Mouse (Mus musculus) spleen, postnatal 14 days (tissue): Measurements from ENCODE around the gene Ift20.

Experiments used
- DNase-seq, 2 experiments: peaks; one replicate each; pipeline ENCODE4 v3.0.0; 2021 to 2022; ENCODE audit warnings: low spot score in 2 of 2

Gene Ift20

GRCm38 (mm10) chr11:78536080-78536689 is at the start of gene Ift20, which contains the start of gene Tnfaip1:
Gene Ift20 (plus strand): TSS chr11:78536361.
Gene Tnfaip1 (minus strand): TSS chr11:78536332.
- DNase-seq, result peak; percentile 90 to 94

- DNase-seq, result peak in 1 of 2 experiments; percentile 42
These were observed 48.0 kb upstream of the Ift20 start for GRCm38 (mm10) chr11:78488168-78488567.

DNA sequence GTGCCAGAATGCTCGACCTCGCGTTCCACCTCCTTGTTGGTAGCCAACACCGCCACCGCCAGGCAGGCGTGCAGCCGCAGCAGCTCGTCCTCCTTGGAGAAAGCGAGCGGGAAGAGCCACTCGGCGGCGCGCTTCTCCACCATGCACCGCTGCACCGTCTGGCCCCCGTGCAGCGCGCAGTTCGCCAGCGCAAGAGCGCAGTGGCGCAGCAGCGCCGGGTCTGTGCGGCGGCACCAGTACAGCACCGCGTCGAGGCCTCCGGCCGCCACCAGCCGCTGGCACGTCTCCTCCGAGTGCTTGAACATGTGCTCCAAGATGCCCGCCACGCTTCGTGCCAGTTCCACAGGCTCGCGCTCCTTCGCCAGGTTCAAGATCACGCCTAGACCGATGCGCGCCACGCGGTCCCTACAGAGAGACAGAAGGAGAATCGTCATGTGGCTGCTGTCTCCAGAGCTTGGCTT is 45.4 kb upstream of the Ift20 start:
- no peak for DNase-seq

- no peak for DNase-seq
These were observed 40.3 kb upstream of the Ift20 start for GRCm38 (mm10) chr11:78495904-78496303.

DNA sequence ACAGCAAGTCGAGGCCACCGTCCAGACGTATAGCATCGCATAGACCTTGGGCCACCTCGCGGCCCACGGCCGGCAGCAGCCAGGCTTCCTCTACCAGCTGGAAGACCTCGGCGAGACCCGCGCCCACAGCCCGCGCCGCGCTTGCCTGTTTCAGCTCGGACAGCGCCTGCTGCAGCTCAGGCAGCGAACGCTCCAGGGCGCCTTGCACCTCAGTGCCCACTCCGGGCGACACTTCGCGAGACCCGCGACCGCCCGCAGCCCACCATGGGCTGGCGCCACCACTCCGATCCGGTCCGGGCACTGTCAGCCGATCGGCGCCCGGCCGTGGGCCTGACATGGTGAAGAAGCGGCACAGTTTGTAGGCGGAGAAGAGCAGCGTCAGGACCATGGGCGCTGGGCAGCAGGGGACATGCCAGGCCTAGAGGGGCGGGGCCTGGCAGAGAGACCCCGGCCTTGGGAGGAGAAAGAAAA is 39.1 kb upstream of the Ift20 start:
- no peak for DNase-seq

DNA sequence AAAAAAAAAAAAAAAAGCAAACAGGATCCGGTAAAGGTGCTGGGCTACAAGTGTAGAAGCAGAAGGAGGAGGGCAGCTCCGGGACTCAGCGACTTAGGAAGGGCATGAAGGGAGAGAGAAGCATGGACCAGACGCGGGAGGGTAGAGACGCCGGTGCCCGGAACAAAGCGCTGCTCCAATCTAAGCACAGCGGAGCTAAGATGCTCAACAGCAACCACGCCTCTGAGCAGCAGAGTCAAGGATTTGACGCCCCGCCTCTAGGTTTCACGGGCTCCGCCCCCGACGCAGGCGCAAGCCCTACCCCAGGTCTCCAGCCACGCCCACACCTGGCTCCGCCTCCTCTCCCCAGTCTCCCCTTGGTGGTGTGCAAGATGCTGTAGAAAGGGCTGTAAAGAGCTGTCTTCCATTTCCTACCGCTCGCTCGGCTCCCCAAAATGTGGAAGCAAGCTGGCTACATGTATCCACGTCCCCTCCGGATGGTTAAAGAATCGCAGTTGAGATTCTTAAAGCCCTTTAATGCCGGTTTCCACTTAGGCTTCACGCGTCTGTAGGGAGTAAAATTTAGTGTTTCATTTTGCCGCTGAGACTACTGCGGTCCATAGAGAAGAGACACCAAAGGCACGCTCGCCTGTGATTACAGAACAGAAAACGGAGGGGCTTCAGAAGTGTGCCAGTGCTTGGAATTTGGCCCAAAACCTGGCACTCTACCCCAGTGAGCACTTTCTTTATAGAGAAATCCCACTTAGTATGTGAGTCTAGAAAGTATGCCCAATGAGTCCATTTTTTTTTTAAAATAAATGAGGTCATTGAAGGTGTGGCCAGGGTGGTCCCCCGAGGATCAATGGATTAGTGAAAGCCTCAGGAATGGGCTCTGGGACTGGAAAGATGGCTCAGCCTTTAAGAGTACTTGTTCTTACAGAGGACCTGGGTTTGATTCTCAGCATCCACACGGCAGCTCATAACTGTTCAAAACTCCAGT is 38.3 kb upstream of the Ift20 start, which contains the start of gene Sarm1:
Gene Sarm1 (minus strand): TSS at position 211 of the 979 bp plus-strand sequence.
- DNase-seq, result peak; percentile 88 to 92

GRCm38 (mm10) chr11:78499004-78499403 is 37.2 kb upstream of the Ift20 start, which contains the start of gene Vtn:
Gene Vtn (plus strand): TSS chr11:78499091.
- DNase-seq, result no peak

GRCm38 (mm10) chr11:78499543-78499942 is 36.6 kb upstream of the Ift20 start:
- DNase-seq, result no peak

- DNase-seq, result no peak
These were observed 35.4 kb upstream of the Ift20 start for GRCm38 (mm10) chr11:78500623-78501202.

DNA sequence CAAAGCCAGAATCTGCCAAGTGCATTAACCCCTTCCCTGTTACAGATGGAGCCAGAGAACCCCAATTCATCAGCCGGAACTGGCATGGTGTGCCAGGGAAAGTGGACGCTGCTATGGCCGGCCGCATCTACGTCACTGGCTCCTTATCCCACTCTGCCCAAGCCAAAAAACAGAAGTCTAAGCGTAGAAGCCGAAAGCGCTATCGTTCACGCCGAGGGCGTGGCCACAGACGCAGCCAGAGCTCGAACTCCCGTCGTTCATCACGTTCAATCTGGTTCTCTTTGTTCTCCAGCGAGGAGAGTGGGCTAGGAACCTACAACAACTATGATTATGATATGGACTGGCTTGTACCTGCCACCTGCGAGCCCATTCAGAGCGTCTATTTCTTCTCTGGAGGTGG is 34.6 kb upstream of the Ift20 start:
- no peak for DNase-seq

DNA sequence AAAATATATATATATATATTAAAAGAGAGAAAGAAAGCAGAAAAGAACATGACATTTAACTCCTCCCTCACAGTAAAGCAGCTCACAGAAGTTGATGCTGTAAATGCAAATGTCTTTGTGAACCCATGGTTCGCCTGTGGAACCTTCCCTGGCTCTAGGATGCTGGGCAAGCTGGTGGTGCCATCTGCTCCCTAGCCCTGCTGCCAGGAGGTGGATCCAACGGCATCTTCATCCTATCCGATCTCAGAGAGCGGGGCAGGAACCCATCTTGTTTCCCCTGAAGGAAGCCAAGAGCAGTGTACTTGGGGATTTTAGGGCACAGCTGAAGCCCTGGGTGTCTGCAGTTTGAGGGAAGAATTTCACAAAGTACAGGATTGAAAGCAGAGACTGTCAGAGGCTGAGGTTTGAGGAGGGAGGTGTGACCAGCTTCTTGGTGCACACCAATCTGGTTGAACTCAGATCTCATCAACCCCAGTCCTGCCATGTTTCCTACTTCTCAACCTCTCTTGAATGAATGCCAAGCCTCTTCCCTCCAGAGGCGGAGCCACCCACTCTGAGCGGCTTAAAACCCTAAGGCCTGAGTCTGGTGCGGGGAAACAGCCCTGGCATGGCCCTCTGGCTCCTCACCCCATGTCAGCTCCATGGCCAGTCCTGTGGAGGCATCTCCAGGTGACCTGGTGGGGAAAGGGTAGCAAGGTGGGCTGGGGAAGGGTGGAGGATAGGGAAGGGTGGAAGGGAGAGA is 33.1 kb upstream of the Ift20 start, which contains the start of gene Sebox:
Gene Sebox (plus strand): TSS at position 539 of the 742 bp plus-strand sequence.
- DNase-seq, result no peak

GRCm38 (mm10) chr11:78505430-78505829 is 30.7 kb upstream of the Ift20 start:
- DNase-seq, result no peak

DNA sequence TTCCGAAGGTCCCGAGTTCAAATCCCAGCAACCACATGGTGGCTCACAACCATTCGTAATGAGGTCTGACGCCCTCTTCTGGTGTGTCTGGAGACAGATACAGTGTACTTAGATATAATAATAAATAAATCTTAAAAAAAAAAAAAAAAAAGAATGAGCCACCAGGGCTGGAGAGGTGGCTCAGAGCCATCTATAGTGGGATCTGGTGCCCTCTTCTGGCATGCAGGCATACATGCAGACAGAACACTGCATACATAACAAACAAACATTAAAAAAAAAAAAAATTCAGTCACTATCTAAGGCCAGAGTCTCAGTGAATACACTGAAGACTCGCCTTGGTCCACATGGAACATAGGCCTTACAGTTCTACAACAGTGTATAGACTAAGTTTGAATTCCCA is 27.0 kb upstream of the Ift20 start:
- DNase-seq, result no peak

GRCm38 (mm10) chr11:78512025-78512957 is 23.9 kb upstream of the Ift20 start, which contains the start of the genes Tmem199 and Poldip2:
Gene Tmem199 (minus strand): TSS chr11:78512172.
Gene Poldip2 (plus strand): TSS chr11:78512193.
- DNase-seq, result peak; percentile 71 to 82

DNA sequence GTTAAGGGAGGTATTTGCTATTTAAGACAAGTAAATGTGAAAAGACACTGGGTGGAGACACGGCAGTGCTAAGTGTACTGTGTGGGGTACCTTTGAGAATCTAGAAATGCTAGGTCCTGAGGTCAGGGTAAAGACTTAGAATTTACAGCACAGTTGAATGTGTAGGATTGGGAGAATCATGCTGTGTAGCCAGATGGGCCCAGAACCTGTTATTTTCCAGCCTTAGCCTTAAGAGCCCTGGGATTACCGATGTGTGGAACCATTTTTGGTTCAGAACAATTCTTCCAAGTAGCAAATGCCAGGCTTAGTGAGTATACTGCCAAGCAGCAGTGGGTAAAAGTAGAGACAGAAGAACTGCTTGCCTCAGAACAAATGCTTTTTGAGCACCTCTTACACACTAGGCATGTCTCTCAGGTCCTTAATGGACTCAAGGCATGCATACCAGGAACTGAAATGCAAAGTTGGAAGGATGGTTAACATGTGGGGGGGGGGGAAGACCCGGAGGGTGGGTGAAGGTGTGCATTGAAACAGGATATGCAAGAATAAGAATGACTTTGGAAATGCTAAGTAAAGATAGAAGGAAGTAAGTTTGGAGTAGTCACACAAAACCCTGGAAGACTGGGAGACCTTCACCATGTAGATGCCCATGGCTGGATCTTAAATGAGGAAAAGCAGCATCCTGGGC is 22.9 kb upstream of the Ift20 start:
- DNase-seq, result no peak

DNA sequence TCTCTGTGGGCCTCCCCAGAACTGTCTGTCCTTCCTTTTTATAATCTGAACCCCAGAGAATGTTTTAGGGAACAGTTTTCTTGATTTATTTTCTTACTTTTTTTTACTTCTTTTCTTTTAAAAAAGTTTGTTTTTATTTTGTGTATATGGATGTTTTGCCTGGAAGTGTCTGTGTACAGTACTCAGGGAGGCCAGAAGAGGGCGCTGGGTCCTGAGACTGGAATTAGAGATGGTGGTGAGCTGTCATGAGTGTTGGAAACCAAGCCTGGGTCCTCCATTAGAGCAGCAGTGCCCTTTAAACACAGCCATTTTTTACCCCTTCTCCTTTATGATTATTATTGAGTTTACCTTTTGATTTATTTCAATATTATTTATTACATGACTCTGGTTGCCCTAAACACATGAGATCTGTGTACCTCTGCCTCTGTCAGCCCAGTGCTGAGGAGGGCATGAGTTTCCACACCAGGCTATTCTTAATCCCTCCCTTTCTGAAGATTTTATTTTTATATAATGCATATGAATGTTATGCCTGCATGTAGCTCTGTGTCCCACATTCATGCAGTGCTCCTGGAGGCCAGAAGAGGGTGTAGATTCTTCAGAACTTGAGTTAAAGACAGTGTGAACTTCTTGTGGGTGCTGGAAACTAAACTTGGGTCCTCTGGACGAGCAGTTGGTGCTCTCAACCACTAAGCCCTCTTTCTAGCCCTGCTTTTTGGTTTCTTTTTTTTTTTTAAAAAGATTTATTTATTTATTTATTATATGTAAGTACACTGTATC is 20.4 kb upstream of the Ift20 start:
- no peak for DNase-seq

GRCm38 (mm10) chr11:78518931-78519330 is 17.2 kb upstream of the Ift20 start:
- no peak for DNase-seq

DNA sequence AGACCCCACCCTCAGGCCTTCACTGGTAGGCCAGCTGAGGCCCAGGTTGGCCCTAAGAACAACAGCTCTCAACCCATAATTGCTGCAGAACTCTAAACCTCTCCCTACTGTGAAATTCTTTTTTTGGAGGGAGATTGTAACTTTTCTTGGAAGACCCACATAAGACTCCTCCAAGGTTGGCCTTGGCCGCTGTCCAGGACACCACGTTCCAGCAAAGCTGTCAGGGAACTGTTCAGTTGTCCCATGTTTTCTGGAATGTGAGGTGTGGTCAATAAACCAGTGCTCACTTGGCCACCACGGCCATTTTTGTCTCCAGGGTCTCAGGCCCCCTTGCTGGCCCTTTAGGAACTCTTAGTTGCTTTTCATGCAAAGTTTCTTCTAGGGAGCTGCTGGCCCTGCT is 14.3 kb upstream of the Ift20 start:
- DNase-seq, result no peak
